Mouse (Mus musculus) left cerebral cortex, adult 9 months (tissue): Measurements from ENCODE around the gene Eipr1.

Source experiments
- DNase-seq, 2 experiments: peaks; one replicate each; pipeline ENCODE4 v3.0.0; 2022; ENCODE audit warnings: low spot score in 2 of 2

The Eipr1 gene

GRCm38 (mm10) chr12:28775120-28775519 is 23.5 kb downstream of the Eipr1 start:
- DNase-seq, result no peak

DNA sequence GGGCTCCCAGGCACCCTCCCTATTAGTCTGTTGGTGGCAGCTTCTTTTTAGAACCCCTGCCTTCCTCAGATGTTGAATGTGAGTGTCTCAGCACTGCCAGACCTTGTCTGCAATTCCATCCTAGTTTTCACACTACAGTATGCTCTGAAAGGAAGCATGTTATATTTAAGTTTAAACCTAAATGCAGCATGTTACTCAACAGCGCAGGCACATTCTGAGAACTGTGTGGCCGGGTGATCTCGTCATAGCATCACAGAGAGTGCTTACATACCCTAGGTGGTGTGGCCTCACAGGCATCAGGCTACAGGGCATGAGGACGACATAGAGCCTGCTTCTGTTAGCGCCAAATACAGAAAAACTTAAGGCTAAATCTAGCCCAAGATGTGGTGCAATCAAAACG is 24.0 kb downstream of the Eipr1 start:
- DNase-seq, result no peak

DNA sequence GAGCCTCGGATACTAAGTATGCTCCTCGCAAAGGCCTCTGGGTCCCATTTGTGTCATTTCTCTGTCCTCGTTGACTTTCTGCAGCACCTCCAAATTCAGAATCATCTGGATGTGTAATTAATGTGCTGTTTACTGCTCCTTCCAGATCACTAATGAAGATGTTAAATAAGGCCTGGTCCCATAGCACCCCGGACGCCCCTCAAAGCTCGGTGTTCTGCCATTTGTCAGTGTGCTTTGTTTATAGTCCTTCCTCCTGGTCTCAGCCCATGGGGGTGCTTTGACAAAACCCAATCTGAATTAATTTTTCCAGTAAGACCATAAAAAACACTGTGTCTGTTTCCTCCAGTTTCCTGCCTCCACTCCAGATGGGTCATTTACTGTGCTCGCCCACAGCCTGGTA is 28.6 kb downstream of the Eipr1 start:
- DNase-seq, result no peak

- DNase-seq, result no peak
These were observed 31.0 kb downstream of the Eipr1 start for GRCm38 (mm10) chr12:28782637-28783036.

DNA sequence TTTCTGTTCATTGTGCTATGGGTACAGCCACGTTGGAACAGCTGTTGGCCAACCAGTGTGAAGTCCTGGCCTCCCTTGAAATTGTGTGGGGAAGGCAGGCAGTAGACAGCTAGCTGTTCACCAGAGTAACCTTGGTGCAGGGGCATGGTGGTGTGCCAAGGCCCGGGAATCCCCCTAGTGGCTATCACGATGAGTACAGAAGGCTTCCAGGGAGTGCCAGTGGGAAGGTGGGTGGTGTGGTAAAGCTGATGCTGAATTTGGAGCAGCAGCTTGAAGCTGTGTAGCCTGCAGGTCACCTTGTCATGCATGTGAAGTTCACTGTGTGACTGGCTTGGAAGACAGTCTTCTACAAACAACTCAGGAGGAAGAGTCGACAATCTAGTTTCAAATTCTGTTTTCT is 32.8 kb downstream of the Eipr1 start:
- DNase-seq, result peak; percentile 32 to 58

DNA sequence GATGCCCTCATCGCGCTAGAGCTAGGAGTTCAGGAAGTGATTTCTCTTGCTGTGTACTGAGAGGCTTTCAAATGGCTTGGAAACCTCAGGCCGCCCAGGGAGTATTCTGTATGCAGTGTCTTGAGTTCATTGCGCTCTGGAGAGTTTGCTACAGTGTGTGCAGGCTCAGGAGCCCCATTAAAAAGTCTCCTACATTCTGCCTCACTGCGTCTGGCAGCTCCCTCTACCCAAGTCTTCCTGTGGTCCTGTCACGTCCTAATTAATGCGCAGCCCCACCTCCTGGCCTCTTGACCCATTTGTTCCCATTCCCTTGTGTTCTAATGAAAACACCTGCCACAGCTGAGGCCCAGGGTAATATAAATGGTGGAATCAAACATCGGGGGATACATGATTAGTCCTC is 33.3 kb downstream of the Eipr1 start:
- no peak for DNase-seq

GRCm38 (mm10) chr12:28785299-28785698 is 33.7 kb downstream of the Eipr1 start:
- no peak for DNase-seq

GRCm38 (mm10) chr12:28786310-28786709 is 34.7 kb downstream of the Eipr1 start:
- DNase-seq, result no peak

DNA sequence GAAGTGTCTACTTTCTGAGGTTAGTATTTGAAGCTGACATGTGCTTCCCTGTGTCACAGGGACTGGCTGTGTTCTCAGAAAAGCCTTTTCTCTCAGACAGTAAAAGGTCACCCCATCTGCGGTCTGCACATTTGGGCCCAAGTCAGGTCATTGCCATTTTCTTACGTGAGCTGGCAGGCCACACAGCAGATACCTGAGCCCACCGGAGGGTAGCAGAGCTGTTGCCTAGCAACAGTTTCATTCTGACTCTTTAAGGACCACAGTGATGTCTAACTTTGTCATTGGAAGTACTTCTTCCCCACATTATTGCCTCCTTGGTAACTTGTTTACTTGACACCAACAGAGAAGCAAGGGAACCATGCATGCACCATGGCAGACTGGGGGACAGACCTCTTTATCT is 41.0 kb downstream of the Eipr1 start:
- no peak for DNase-seq

GRCm38 (mm10) chr12:28793715-28794114 is 42.1 kb downstream of the Eipr1 start:
- DNase-seq, result peak; percentile 55 to 74

DNA sequence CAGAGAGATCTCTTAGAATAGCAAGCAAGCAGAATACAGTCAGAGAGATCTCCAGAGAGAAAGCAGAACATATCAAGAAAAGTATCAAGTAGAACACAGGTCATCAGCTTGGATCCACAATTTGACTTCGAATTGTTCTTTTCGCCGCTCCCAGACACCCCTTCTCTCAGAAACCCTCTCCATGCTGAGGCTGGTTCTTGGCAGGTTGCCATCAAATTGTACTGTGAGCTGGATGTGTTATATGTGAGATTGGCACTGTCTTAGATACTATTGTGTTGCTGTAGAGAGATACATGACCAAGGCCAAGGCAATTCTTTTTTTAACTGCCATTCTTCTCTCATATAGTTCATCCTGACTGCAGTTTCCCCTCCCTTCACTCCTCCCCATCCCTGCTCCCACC is 43.4 kb downstream of the Eipr1 start:
- no peak for DNase-seq

DNA sequence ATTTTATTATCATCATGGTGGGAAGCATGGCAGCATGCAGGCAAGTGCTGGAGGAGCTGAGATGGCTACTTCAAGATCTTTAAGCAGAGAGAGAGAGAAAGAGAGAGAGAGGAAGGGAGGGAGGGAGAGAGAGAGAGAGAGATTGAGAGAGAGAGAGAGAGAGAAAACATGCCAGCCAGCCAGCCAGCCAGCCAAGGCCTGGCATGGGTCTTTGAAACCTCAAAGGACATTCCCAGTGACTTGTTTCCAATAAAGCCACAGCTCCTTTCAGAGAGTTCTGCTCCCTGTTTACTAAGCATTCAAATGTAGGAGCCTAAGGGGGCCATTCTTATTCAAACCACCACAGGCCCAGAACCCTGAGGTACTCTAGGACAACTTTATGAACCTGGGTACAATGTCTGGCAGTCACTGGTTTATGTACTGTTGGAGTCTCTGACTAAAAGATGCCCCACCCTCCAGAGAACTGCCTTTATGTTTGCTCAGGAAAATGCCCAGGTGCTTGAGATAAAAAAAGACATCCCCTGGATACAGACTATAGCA is 45.3 kb downstream of the Eipr1 start:
- DNase-seq, result no peak

GRCm38 (mm10) chr12:28799798-28800411 is 48.3 kb downstream of the Eipr1 start:
- DNase-seq, result no peak

DNA sequence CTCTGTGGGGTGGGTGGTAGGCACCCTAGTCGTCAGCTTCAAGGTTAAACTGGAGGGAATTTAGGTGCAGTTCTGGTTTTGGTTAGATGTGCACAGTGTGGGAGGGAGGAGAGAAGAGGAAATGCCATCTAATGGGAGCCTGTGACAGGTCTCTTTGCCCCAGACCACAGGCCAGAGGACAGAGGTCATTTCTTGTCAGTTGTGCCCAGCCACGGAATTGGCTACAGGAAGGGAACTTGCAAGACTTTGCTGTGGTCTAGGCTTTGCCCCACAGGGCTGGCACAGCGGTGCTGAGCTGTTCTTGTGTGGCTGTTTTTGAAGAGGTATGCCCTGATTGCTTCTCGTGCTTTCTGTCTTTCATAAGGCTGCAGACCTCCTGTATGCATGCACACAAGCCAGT is 48.8 kb downstream of the Eipr1 start:
- DNase-seq, result no peak

- DNase-seq, result no peak
These were observed 49.3 kb downstream of the Eipr1 start for GRCm38 (mm10) chr12:28800891-28801290.

- DNase-seq, result no peak
These were observed 50.1 kb downstream of the Eipr1 start for GRCm38 (mm10) chr12:28801731-28802130.

GRCm38 (mm10) chr12:28803043-28803442 is 51.4 kb downstream of the Eipr1 start:
- DNase-seq, result no peak

DNA sequence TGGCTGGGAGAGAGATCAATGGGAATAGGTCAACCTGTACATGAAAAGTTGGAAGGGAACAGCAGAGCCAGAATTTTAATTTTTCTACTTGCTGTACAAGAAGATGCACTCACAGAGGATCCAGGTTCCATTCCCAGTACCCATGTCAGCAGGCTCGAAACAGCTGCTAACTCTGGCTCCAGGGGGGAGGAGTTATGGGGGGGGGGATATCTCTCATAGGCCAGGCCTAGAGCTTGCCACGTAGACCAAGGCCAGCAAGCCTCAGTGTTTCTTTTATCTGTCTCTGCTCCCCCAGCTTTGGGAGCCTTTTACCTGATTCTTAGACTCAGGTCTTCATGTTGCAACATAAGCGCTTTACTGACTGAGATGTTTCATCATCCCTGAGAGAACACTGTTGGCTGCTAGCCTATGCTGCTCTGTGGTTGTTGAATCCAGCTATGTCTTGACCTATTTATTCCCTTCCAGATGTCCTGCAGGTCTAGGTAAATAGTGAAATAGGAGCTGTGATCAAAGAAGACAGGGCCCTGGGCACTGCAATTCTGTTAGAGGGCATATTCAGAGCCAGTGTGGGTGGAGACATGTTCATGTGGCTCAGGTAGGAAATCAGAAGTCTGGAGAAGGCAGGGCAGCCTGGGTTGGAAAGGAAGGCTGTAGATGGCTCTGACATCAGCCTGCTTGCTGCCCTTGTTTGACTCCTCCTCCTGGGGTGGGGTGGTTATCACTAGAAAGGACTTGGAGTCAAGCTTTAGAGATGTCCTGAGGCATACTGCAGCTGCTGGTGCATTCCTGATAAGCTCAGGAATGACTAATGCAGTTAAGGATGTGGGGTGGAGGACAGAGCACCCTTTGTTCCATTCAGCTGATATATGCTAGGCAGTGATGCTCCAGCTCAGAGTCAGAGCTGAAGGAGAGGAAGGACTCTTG is 53.2 kb downstream of the Eipr1 start:
- no peak for DNase-seq

GRCm38 (mm10) chr12:28808786-28809375 is 57.3 kb downstream of the Eipr1 start:
- no peak for DNase-seq

DNA sequence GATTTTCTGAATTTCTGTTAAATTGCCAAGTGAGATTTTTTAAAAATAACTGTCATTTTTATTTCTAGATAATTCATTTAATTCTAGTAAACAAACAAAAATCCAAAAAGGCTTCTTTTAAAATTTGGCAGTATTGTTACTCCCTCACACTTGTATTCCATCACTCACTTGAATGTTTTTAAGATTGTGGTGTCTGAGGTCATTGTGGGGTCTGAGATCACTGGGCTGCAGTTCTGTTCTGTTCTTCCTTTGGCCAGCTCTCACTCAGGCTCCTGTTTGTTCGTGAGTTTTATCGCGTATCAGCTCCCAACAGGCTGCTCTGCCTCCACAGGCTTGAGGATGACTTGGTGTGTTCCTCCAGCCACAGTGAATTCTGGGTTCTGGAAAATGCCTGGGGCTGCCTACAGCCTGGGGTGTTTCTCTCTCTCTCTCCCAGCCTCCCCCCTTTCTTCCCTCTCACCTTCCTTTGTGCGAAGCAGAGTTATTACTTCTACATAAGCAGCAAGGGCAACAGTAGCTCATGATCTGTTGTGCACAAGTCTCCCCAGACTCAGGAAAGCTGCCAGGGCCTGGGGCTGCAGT is 58.2 kb downstream of the Eipr1 start:
- no peak for DNase-seq

DNA sequence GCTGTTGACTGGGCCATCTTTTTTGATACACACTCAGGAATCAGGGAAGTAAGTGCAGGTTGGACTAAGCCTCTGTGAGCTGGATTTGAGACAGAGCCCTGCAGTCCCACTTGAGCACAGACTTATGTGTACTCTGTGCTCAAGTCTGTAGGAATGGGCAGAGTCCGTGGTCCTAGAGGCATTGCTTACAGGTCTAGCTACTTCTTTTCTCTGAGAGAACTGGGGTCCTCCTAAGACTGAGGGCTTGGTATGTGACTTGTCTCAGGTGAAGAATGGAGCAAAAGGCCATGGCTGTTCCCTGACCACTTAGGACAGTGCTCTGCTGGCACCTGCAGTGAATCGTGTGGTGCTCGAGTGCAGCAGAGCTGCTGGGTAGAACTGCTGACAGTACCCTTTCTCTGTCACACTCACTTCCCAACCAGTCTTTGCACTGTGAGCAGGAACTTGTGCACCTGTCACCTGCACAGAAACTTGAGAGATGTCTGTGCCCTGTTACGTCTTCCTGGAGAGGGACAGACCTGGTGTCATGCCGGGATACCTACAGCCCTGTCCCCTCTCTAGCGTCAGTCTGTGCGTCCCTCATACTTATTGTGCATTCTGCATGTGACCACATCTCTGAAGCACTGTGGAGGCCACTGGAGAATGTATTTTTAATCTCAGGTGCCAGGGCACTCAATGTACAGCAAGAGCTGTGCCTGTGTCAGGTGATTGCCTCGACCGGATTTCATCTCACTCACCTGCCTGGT is 65.3 kb downstream of the Eipr1 start:
- no peak for DNase-seq

GRCm38 (mm10) chr12:28817427-28817752 is 65.8 kb downstream of the Eipr1 start:
- peak in 1 of 2 experiments; percentile 53 for DNase-seq
